Mouse (Mus musculus) 3T3-L1 (cell line): Measurements from ENCODE around the gene Dph3.

Experiments
- DNase-seq: peaks from one replicate; pipeline ENCODE4 v3.0.0-alpha.2; 2015; ENCODE audit warnings: low read depth, low spot score

Dph3 gene

GRCm38 (mm10) chr14:32084761-32085485, 606 bp downstream of the Dph3 start, which contains the start of gene Oxnad1:
TSS of gene Oxnad1 (plus strand) at chr14:32085374.
- DNase-seq: peak; percentile 93

GRCm38 (mm10) chr14:32083466-32083865, 2.1 kb downstream of the Dph3 start:
- DNase-seq: no peak

- DNase-seq: no peak
Measured at GRCm38 (mm10) chr14:32082891-32083290, 2.6 kb downstream of the Dph3 start.

GRCm38 (mm10) chr14:32081026-32081425, 4.5 kb downstream of the Dph3 start:
- DNase-seq: no peak

- peak; percentile 87 for DNase-seq
Measured at GRCm38 (mm10) chr14:32076896-32077575, 8.5 kb downstream of the Dph3 start.

GRCm38 (mm10) chr14:32073901-32074300, 11.6 kb downstream of the Dph3 start:
- no peak for DNase-seq

- peak; percentile 90 for DNase-seq
Measured at GRCm38 (mm10) chr14:32073211-32073685, 12.3 kb downstream of the Dph3 start.

- DNase-seq: no peak
Measured at GRCm38 (mm10) chr14:32072807-32073206, 12.7 kb downstream of the Dph3 start.

- no peak for DNase-seq
Measured at GRCm38 (mm10) chr14:32061398-32061797, 24.1 kb downstream of the Dph3 start.

GRCm38 (mm10) chr14:32057664-32058063, 27.9 kb downstream of the Dph3 start:
- no peak for DNase-seq

- DNase-seq: peak; percentile 35
Measured at GRCm38 (mm10) chr14:32056675-32057074, 28.9 kb downstream of the Dph3 start.

- no peak for DNase-seq
Measured at GRCm38 (mm10) chr14:32055781-32056180, 29.7 kb downstream of the Dph3 start.

- DNase-seq: no peak
Measured at GRCm38 (mm10) chr14:32054788-32055187, 30.7 kb downstream of the Dph3 start.

GRCm38 (mm10) chr14:32053895-32054294, 31.6 kb downstream of the Dph3 start:
- no peak for DNase-seq

- peak; percentile 70 for DNase-seq
Measured at GRCm38 (mm10) chr14:32050171-32050570, 35.4 kb downstream of the Dph3 start.

- DNase-seq: no peak
Measured at GRCm38 (mm10) chr14:32046357-32046756, 39.2 kb downstream of the Dph3 start.

GRCm38 (mm10) chr14:32042108-32042507, 43.4 kb downstream of the Dph3 start:
- no peak for DNase-seq

- DNase-seq: no peak
Measured at GRCm38 (mm10) chr14:32037661-32038252, 47.8 kb downstream of the Dph3 start.

- DNase-seq: peak; percentile 29
Measured at GRCm38 (mm10) chr14:32036482-32036881, 49.0 kb downstream of the Dph3 start.

- peak; percentile 84 for DNase-seq
Measured at GRCm38 (mm10) chr14:32032522-32032921, 53.0 kb downstream of the Dph3 start.
